Mouse (Mus musculus) T-helper 17 cell (primary cell): Measurements from ENCODE around the gene Ntsr1.

Source experiments
- in situ Hi-C, 2 experiments: fragments of 300-600 bp; cut with MboI, MseI; formaldehyde crosslinking; loops; 1 replicate in 1 of 2; 2 replicates in 1 of 2; pipeline ENCODE4 v1.15.1; 2025; ENCODE audit warnings: high pct_unique_total_duplicates in 2 of 2

Ntsr1 gene

DNA sequence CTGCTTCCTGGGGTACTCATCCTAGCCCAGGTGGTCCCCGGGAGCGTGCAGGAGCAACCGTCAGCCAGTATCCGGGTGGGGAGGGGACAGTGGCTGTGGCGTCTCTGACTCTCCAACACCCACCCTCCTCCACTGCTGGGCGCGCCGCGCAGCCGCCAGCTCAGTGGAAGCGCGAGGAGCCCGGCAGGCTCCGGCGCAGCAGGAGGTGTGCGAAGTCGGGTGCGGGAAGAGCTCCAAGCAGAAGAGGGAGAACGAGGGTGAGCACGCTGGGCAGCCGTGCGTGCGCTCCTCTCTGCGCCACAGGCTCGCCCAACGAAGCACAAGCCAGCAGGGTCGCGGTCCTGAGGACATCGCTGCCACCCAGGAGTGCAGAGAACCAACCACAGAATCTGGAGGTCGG lies at the start of gene Ntsr1:
Gene Ntsr1 (plus strand): TSS at position 236 of the 400 bp plus-strand sequence.
- in situ Hi-C loops, result no loop called here

DNA sequence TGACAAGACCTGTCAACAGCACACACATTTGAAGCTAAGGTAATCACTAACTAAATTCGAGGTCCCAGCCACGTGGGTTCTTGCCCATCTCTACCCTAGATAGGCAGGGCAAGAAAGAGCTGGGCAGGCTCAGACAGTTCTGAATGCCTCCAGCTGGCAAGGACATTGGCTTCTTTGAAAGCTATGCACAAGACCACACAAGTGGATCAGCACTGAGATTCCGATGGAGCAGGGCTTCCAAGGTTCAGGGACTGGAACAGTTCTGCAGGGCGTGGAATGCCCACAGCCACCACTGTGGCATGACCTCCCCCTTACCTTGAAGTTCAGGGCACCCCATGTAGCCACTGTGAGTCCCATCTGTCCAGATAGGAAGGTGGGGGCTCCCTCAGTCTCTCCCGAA lies 49.2 kb upstream of the Ntsr1 start:
- in situ Hi-C loops, result no loop called here

DNA sequence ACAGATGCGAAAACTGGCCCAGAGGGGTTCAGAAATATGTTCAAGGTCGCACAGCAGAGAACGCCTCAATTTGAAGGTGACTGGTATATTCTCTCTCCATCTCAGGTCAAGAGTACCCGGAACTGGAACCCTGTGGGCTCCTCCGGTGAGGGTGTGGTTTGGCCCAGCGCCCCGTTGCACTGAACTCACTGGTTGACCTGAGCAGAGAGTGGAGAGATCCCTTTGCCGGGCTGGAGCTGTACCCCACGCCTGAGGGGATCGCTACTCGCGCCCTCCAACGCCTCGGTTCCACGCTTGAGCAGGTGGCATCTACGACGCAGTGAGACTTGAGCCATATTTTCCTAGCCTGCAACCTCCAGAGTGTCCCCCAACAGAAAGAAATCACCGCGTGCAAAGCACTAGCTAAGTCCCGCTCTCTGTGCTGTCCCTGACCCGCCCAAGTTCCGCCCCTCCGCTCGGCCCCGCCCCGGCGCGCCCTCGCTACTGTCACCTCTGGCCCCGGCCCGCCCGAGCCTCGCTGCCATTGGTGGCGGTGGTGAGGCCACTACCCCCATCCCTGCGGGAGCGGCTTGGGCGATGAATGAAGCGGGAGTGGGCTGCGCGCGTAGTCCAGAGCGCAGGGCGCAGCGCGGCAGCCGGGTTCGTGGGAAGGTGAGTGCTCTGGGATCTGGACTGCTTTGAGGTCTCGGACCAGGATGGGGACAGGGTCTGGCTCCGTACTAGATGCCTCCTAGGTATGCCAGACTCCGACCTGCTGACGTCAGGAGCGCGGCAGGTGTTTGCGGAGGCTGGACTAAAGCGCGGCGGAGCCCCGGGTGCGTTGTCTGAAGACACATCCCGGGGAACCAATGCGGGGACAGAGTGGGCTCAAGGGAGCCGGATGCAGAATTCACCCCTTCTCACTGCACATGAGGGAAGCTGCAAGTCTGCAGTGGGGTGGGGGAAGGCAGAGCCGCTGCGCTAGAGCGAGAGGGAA lies 43.8 kb upstream of the Ntsr1 start, which contains the start of gene Slco4a1:
Gene Slco4a1 (plus strand): TSS at position 523 of the 976 bp plus-strand sequence.
- in situ Hi-C loops, result no loop called here

DNA sequence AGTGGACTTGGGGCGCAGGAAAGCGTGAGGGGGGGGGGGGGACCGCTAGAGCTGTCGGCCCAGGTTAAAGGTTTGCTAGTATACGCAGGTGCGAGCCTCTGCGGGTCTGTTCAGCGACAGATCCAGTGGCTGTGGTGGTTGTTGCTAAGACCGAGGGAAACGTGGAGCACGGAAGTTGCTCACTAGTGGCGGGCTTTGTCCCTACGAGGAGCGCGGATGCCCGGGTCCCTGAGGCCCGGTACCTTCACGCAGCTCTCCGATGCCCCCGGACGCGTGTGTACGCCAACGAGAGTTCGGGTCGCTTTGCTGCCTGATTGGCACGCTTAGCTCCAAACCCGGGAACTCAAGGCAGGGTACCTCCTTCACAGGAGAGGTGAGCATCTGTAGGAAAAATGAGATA lies 43.1 kb upstream of the Ntsr1 start:
- in situ Hi-C loops, result no loop called here

DNA sequence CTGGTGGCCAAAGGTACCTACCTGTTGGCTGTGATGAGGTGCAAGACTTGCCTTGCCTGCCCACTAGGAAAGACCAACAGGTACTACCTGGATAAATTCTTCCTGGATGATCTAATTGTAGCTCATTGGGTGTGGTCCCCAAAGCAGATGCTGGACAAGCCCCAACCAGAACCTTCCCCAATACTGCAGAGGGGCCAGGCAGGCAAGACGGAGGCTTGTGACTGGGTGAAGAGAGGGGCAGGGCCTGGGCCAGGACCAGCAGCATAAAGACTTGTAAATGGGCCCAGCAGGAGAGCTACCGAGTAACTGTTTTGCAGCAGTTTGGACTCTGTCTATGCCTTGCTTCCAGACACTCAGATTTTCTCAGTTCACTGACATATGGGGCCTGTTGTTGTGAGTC lies 42.1 kb upstream of the Ntsr1 start:
- in situ Hi-C loops, result no loop called here

DNA sequence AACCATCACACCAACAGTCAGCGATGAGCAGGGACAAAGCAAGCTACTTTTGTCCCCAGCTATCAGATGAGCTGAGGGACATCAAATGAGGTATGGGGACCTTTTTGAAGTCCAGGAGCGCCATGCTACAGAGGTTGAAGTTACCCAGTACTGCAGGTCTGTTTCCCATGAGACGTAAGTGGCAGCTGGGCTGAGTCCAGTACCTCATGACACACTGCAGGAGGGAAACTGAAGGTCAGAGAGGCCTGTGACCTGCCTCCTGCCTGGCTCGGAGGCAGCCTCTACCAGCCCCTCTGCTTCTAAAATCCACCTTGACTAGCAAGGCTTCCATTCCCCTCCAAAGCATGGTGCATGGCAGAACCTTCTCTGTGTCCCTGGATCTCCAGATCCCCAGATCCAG lies 40.3 kb upstream of the Ntsr1 start:
- in situ Hi-C loops, result no loop called here

DNA sequence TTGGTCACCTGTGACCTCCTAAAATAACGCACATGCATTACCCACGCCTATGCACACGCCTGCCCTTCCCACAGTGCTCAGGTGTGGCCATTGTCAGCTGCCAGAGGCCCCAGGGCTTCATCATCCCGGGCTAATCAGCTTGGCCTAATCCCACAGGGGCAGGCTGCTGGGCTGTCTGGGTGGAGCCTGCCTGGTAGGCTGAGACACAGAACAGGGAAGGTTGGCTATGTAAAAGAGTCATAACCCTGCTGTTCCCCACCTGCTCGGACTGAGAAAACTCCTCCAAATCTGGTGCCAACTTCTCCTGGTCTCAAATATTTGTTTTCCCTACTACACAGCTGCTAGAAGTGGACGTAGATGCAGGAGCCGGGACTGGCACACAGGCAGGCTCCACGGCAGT lies 39.0 kb upstream of the Ntsr1 start:
- in situ Hi-C loops, result loop anchor here in 1 of 2 experiments (5.0 kb wide), 1 partner anchor 1142 kb away; no protein-coding TSS in a partner anchor

DNA sequence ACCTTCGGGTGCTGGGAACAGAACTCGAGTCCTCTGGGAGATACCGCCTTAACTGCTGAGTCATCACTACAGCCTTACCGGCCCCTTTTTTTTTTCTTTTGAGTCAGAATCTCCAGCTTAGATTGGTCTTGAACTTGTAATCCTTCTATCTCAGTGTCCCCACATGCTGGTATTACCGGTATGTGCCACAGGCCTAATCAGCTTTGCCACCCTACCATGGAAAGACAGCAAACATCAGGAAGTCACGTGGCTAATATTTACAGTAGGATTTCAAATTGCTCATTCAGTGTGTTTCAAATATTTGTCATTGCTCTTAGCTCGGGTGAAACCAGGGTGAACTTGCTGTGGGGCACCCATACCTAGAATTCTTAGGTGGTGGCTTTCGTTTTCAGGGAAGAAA lies 37.2 kb upstream of the Ntsr1 start:
- in situ Hi-C loops, result loop anchor here in 1 of 2 experiments (5.0 kb wide), 1 partner anchor 1140 kb away; no protein-coding TSS in a partner anchor

DNA sequence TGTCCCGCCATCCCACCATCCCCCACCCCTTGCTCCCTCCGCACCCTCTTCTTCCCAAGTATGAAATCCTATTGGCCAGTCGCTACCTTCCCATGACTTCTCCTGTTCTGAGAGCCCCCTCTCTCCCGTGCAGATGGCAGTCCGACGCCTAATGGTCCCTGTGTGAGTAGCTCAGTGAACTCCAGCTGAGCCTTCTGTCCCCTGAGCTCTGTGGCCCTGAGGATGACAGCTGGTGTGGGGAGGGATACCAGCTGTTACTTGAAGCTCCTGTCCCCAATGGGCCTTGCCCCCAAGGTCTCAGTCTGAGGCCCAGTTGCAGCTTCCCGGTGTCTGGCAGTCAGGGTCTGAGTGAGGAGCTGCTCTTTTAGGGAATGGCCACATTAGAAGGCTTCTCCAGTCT lies 33.3 kb upstream of the Ntsr1 start:
- in situ Hi-C loops, result loop anchor here in 1 of 2 experiments (5.0 kb wide), 1 partner anchor 86 kb away; no protein-coding TSS in a partner anchor

DNA sequence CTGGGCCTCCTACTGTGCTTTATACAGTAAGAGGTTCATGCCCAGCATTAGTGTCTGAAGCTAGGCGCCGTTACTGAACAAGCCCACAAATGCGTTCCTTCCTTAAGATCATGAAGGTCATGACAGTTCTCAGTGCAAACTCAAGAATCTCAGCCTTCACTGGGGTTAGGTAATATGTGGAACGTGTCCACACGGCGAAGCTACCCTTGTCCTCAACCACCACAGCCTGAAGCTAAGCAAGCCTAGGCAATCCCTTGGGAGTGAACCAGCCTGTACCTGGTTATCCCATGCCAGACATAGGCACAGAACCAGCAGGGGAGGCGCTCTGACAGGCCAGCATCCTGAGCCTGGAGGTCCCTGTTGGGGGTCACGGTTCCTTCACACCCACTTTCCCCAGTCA lies 30.9 kb upstream of the Ntsr1 start:
- in situ Hi-C loops, result loop anchor here in 1 of 2 experiments (5.0 kb wide), 1 partner anchor 83 kb away; no protein-coding TSS in a partner anchor

DNA sequence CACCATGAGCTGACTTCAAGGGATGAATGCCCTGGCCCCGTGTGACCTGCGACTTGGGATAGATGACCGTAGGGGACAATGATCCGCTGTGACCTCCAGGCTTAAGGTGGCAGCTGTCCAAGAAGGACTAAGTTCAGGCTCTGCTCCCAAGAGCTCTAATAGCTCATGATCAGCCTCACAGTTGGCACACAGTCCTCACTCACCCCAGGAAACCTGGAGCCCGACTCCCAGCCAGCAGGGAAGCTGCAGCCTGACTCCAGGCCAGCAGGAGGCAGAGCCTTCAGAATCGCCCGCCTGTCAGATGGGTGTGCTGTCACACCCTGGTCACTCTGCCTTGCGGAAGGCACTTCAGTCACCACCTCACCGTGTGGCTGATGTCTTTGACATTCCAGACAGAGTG lies 30.0 kb upstream of the Ntsr1 start:
- in situ Hi-C loops, result loop anchor here in 1 of 2 experiments (5.0 to 10.0 kb wide), 4 partner anchors 42 to 295 kb away; no protein-coding TSS in a partner anchor

DNA sequence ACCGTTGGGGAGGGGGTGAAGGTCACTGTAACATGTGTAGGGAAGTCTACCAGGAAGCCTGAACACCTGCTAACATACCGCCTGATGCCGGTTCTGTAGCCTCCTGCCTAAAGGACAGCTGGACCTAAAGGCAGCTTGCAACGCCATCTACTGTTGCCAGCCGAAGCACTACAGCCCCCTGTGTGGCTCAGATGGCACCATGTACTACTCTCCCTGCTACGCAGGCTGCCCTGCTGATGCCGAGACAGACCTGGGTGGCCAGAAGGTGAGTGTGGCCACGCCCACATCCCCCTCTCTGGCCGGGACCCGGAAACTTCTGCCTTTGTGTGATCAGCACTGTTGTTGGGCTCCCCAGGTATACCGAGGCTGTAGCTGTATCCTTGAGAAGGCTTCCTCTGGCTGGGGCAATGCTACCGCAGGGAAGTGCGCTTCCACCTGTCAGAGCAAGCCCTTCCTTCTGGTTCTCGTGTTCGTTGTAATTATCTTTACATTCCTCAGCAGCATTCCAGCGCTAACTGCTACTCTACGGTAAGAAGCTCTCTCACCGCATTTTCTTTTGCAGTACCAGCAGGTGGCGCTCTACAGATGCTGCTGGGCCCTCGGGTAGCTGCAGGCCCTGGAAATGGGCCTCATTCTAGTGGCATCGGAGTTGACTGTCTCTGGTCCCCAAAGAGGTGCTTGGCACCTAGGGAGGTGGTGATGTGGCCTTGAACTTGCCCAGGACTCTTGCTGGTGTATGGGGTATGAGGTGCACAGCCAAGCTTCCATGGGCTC lies 27.3 kb upstream of the Ntsr1 start:
- in situ Hi-C loops, result loop anchor here in 1 of 2 experiments (5.0 to 10.0 kb wide), 3 partner anchors 45 to 292 kb away; no protein-coding TSS in a partner anchor

DNA sequence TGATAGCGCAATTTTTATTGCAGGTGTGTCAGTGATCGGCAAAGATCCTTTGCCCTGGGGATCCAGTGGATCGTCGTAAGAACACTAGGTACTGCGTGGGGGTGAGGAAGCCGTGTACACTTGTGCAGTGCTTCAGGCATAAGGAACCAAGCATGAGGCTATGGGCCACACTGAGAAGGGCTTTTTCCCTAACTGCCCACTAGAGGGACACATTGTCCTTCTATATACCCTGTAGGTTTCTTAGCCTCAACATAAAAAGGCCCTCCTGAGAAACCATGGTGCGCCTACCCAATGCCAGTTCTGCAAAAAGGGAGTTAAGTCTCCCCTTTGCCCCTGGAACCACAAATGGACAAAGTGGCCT lies 26.7 kb upstream of the Ntsr1 start:
- in situ Hi-C loops, result loop anchor here in 1 of 2 experiments (5.0 to 10.0 kb wide), 3 partner anchors 46 to 292 kb away; no protein-coding TSS in a partner anchor

DNA sequence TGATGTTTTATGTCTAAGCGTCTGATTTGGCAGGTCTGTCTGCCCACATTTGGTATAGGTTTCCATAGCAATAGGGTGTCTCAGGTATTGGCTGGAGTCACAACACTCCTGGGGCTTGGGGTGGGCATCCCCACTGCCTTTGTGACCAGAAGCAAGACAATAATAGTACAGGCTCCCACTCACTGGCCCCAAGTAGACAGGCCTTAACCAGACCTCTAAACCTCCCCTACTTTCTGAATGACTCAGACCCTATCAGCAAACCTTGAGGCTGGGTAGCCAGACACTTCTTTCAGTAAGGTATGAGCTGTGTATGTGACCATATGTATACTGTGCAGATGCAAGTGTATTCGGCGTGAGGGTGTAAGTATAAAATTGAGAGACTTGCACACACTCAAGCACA lies 24.9 kb upstream of the Ntsr1 start:
- in situ Hi-C loops, result loop anchor here in 1 of 2 experiments (5.0 to 10.0 kb wide), 3 partner anchors 48 to 290 kb away; no protein-coding TSS in a partner anchor

DNA sequence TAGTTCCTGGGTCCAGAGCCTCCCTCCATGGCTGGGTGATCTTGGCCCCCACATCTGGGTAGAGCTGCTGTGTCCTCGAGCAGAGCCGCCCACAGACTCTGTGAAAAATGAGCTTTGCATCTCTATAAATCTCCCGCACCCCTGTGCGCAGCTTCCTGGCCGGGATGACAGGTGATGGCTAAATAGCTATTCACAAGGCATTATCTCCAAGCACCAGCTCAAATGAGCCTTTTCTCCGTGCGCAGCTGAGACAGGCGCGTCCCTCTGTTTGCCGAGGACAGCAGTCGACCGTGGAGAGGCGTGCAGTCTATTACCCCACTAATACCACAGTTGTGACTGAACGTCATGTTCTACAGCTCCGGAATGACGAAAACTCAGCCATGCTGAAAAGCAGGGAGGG lies 17.5 kb upstream of the Ntsr1 start:
- in situ Hi-C loops, result no loop called here

DNA sequence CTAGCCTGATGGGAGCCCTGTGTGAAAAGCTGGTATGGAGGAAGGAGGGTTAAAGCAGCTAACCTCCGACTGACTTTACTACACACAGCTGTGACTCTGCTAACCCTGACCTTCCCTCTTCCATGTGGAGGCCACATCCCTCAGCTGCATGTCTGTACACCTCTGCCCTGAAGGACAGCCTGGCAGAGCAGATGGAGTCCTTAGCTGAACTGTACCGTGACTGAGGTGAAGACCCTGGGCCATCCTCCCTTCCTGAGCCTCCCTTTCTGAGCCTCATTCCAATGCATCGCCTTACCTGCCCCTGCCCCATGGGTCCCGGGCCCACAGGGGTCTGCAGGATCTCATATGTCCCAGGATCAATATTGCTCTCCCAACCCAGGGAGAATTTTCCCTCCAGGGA lies 14.9 kb upstream of the Ntsr1 start:
- in situ Hi-C loops, result no loop called here

DNA sequence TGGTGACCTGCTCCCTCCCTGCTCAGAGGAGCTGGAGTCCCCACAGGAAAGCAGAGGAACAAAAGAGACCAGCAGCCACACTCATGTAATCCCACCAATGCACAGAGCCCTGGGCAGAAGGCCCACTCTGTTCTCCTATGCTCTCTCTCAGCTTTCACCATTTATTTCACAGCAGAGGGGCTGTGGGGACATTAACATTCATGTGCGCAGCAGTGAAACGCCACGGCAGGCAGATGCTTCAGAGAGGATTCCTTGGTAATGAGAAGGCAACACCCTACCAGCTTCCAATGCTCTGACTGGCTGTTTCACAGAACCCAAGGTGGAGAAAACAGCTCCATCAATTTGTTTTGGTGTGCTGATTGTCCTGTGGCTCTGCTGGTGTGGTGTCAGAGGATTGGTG lies 14.5 kb upstream of the Ntsr1 start:
- in situ Hi-C loops, result no loop called here

DNA sequence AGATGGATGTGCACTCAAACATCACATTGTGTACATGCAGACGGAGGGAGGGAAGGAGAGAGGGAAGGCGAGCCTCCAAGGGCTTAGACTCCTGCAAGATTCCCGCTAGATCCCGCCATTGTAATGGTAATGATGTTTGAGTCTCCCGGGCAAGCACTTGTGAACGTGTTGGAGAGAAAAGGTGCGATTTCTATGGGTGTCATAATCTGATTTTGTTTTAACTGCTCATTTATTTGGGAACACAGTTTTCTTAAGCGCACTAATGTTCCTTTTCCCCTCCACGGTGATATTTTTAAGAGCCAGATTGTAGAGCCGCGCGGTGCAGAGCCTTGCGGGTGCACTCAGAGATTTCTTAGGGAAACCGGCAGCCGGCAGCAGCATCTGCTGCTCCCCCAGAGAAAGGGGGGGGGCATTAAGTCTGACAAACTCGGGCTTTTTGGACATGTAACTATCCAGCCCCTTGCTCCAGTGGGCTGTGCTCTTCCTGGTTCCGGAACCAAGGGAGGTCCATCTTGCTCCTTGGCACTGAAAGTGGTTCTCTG lies 11.5 kb upstream of the Ntsr1 start:
- in situ Hi-C loops, result no loop called here

DNA sequence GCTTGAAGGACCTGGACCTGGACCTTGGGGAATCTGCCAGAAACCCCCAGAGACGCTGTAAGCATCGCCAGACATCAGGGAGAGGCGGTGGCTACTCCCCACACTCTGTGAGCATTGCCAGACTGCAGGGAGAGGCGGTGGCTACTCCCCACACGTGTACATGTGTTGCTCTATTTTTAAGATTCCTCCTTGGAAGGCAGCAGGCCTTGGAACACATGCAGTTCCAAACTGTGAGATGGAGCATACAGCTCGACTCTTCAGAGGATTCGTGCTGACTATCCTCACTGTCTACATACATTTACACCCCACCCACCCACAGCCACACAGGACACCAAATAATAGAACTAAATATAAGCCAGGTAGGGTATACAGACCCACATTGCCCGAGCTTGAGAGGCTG lies 3.9 kb upstream of the Ntsr1 start:
- in situ Hi-C loops, result no loop called here

DNA sequence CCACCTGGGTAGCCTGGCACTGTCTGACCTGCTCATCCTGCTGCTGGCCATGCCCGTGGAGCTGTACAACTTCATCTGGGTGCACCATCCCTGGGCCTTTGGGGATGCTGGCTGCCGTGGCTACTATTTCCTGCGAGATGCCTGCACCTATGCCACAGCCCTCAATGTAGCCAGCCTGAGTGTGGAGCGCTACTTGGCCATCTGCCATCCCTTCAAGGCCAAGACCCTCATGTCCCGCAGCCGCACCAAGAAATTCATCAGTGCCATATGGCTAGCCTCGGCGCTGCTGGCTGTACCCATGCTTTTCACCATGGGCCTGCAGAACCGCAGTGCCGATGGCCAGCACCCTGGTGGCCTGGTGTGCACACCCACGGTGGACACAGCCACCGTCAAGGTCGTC lies 950 bp downstream of the Ntsr1 start:
- in situ Hi-C loops, result no loop called here

DNA sequence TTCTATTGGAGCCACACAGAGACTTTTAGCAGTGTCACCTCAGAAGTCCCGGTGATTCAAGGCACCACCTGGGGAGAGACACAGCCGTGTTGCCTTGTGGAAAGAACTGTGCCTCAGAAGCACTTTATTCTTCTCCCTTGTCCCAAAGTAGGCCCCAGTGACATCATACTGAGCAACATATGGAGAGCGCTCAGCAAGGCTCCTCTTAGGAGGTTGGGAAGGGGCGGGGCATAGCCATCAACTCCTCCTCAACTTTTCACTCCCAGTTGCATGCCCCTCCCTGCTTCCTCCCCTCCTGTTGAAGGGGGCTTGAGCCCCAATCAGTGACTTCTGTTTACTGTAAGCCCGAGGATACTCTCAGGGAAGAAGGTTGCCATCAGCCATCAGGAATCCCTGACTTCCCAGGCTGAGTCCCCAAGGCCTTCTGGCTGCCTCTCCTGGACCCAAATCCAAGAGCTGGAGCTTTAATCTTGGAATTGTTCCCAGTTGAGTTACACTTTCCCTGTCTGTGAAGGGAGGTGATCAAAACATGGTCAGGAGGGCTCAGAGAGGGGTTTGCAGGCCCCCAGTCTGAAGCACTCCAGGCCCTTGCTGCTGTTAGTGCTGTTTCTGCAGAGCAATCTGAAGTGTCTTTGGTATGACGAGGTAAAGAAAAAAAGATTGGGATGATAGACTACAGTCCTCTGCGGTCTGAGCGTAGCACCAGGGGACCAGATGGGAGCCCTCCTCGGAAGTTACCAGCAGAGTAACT lies 1.6 kb downstream of the Ntsr1 start:
- in situ Hi-C loops, result no loop called here
